Mouse (Mus musculus) thymus, adult 2 months (tissue): Measurements from ENCODE around the gene Syt3. TPM values are rescaled to one million over a fixed set of nuclear protein-coding genes. Genes with fewer than 3 reads are reported as not detected.

Experiments used
- DNase-seq: peaks from one replicate; pipeline ENCODE4 v3.0.0; 2021
- H3K27ac ChIP-seq: fragments of 200-500 bp; 2 replicates; pipeline ENCODE4 v1.5.1; 2012; ENCODE audit warnings: low read length, control low read depth; ENCODE audit not compliant: control insufficient read depth, insufficient read depth
- H3K27me3 ChIP-seq: fragments of 200-500 bp; 2 replicates; pipeline ENCODE4 v1.6.1; 2012; ENCODE audit warnings: mild to moderate bottlenecking, low read length, moderate library complexity, mixed read lengths; ENCODE audit not compliant: control insufficient read depth, insufficient read depth
- H3K36me3 ChIP-seq: fragments of 200-500 bp; 2 replicates; pipeline ENCODE4 v1.6.1; 2012; ENCODE audit warnings: mild to moderate bottlenecking, low read length, moderate library complexity; ENCODE audit not compliant: control insufficient read depth, insufficient read depth
- H3K4me1 ChIP-seq: fragments of 200-500 bp; replicated peaks from 2 replicates; pipeline ENCODE4 v1.6.1; 2012; ENCODE audit warnings: low read length; ENCODE audit not compliant: control insufficient read depth, insufficient read depth
- H3K4me3 ChIP-seq: fragments of 200-500 bp; 2 replicates; pipeline ENCODE4 v1.5.1; 2012; ENCODE audit warnings: mild to moderate bottlenecking, low read length, control low read depth, moderate library complexity; ENCODE audit not compliant: control insufficient read depth, insufficient read depth
- CTCF ChIP-seq: fragments of 200-500 bp; IDR thresholded peaks from 2 replicates; pipeline ENCODE4 v1.5.1; 2012; ENCODE audit warnings: mild to moderate bottlenecking, control low read depth, low read length, moderate library complexity, borderline replicate concordance; ENCODE audit not compliant: control insufficient read depth, poor library complexity, insufficient read depth; ENCODE audit errors: extremely low read depth
- POLR2A ChIP-seq: fragments of 200-500 bp; IDR thresholded peaks from 2 replicates; pipeline ENCODE4 v1.6.1; 2012; ENCODE audit warnings: mild to moderate bottlenecking, low read length, control low read depth, moderate library complexity; ENCODE audit not compliant: control insufficient read depth, poor library complexity, insufficient read depth; ENCODE audit errors: extremely low read depth
- WGBS: fragments of 180-500 bp; shearing (Covaris S2); methylation state at CpG from one replicate; pipeline ENCODE4 v1.1.7; 2018; 5-methylcytosine and 5-hydroxymethylcytosine counted together
- polyA plus RNA-seq: library from polyadenylated mRNA; depleted of rRNA; stranded (reverse); fragments of >200 nt; gene quantifications from 2 replicates; pipeline ENCODE4 v1.2.3, GENCODE M21; 2012; rRNA removed

Syt3 gene
- polyA plus RNA-seq: 2.5 and 2.7 TPM in 2 replicates

DNA sequence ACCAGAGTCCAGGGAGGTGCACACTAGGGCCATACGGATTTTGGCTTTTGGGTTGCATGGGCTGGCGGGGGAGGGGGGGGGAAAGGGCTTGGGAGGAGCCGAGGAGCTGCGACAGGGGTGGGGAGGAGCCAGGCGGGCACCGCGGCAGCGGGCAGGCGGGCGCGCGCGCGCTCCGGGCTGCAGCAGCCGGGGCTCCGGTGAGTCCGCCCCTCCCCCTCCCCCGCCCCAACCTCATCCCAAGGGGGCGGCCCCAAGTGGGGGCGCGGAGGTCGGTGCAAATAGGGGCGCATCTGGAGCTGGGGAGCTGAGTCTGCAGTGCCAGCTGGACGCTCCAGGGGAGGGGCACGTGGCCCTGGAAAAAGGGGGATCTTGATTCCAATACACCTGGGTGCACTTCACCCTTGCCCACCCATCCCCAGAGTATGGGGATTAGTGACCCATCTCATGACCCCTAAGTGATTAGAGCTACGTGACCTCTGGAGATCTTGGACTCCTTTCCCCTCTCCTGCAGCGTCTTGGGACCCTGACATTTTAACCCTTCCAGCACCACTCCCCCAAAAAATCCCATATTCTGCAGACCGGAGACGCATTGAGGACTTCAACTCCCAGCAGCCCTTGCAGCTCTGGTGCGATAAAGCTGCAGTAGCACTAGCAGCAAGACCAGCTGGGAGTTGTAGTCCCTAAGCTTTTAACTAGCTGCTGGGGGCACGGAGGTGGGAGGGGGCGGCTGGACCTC is at the start of gene Syt3:
Syt3 (plus strand) TSS at position 123 of the 736 bp plus-strand sequence.
- peak; percentile 60 for DNase-seq
- H3K4me3 ChIP-seq: peak within 1 kb of the TSS; percentile 44
- TF ChIP-seq CTCF: no peak
- no peak for TF ChIP-seq POLR2A
- no peaks in the 10 kb centered on the region for H3K36me3 ChIP-seq
- H3K4me1 ChIP-seq: peaks cover 15% of the 10 kb centered on the region
- peak within 1 kb of the TSS; percentile 76 for H3K27ac ChIP-seq
- whole genome bisulfite sequencing: under 1% methylated on average over 32 of the region's 33 CpGs
- no peaks in the 10 kb centered on the region; the same call in 1 of the 2 replicates for H3K27me3 ChIP-seq

DNA sequence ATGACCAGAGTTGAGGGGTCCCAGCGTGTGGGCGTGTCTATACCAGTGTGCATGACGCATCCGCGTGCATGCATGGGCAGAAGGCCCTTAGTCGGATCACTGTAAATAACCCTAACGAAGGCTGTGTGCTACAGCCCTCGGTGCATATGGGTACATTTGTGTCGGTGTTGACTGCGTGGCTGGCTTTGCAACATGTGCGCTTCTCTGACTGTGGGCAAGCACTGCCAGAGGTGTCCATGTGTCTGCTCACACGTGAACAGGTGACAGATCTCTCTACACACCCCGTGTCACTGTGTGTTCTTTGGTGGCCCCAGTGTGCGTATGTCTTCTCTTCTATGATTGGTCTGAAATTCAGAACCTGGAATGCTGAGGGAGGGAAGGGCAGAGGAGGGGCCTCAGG is 49.8 kb upstream of the Syt3 start:
- WGBS: 66% methylated on average over 14 of the region's 14 CpGs
- Histone ChIP-seq H3K36me3 (no peaks in the 10 kb centered on the region), H3K27ac (no peak overlapping the region), H3K4me1 (no peaks in the 10 kb centered on the region), H3K4me3 (no peak overlapping the region), H3K27me3 (no peaks in the 10 kb centered on the region; the same call in 1 of the 2 replicates)
- DNase-seq: no peak
- no peak for TF ChIP-seq POLR2A
- no peak for TF ChIP-seq CTCF

DNA sequence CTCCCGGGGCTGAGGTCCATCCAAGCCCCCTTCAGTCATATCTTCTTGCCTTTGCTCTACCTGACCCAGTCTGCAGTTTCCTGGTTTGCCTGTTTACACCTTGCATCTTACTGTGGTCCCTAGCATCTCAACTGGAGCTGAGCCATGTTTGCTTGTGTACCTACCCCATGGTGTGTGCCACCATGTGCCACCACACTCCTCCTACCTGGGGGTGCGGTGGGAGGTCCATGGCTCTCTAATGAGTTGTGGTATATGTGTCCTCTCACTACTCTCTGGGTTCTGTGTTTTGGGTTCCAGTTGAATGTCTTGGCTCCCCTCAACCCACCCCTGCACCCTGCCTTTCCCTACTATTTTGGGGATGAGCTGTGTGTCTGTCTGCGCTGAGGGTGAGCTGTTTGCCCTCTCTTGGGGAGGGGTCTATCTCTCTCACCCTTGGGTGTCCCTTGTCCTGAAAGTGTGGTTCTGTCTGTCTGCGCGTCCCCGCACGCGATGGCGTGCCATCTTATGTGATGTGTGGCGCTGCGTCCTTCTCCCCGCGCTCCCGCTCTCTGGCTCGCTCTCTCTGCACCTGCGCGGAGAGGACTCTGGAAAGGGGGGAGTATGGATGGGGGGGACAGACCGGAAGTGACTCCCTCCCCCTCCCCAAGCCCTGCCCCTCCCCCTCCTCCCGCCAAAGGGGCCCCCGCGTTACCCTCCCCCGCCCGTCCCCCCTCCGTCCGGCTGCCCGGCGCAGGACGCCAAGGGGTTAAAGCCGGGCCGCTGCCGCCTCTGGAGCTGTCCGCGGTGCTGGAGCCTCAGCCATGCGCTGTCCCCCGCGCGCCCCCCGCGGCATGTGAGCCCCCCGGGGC is 48.6 kb upstream of the Syt3 start:
- H3K36me3 ChIP-seq: no peaks in the 10 kb centered on the region
- H3K27me3 ChIP-seq: no peaks in the 10 kb centered on the region; the same call in 1 of the 2 replicates
- no peak overlapping the region for H3K27ac ChIP-seq
- TF ChIP-seq POLR2A: no peak
- TF ChIP-seq CTCF: no peak
- WGBS: 8% methylated on average over 38 of the region's 40 CpGs
- DNase-seq: no peak
- H3K4me1 ChIP-seq: no peaks in the 10 kb centered on the region
- no peak overlapping the region for H3K4me3 ChIP-seq

DNA sequence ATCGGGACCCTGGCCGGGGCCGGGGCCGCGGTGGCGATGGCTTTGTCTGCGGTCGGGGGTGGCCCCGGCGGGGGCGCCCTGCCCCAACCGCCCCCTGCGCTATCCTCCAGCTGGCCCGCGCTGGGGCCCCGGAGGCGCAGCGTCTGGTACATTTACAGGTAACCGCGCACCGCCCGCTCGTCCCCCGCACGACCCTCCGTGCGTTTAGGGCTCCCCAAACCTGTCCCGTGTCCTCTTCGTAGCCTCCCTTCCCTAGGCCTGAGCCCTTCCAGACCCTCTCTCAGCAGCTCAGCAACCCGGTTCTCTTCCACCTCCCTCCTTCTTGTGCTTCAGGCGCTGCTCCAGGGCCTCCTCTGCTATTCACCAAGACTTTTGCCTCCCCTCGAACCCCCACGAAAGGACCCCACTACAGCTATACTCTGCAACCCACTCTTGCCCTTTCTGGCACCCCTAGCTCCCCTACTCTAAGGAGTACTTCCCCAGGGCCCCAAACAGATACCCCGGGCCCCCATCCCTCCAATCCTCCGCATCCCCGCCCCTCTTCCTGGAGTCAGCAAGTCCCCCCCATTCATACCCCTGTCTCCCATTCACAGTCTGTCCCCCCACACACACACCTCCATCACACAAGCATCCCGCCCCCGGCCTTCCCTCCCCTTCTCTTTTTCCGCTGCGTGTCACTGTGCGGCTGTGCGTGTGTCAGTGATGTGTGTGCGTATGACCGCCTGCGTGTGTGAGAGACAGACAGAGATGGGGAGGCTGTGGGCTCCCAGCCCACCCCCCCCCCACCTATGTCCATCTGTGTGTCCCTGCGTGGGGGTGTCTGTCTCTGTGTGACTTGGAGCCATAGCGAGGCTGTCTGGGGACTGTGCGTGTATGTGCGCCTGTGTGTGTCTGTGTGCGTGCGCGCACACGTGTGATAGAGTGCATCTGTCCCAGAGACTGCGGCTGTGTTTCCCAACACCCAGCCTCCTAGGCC is 47.6 kb upstream of the Syt3 start:
- Histone ChIP-seq H3K4me3 (no peak overlapping the region), H3K4me1 (no peaks in the 10 kb centered on the region), H3K36me3 (no peaks in the 10 kb centered on the region), H3K27me3 (no peaks in the 10 kb centered on the region; the same call in 1 of the 2 replicates), H3K27ac (no peak overlapping the region)
- no peak for TF ChIP-seq CTCF
- TF ChIP-seq POLR2A: no peak
- DNase-seq: no peak
- WGBS: 8% methylated on average over 48 of the region's 54 CpGs

DNA sequence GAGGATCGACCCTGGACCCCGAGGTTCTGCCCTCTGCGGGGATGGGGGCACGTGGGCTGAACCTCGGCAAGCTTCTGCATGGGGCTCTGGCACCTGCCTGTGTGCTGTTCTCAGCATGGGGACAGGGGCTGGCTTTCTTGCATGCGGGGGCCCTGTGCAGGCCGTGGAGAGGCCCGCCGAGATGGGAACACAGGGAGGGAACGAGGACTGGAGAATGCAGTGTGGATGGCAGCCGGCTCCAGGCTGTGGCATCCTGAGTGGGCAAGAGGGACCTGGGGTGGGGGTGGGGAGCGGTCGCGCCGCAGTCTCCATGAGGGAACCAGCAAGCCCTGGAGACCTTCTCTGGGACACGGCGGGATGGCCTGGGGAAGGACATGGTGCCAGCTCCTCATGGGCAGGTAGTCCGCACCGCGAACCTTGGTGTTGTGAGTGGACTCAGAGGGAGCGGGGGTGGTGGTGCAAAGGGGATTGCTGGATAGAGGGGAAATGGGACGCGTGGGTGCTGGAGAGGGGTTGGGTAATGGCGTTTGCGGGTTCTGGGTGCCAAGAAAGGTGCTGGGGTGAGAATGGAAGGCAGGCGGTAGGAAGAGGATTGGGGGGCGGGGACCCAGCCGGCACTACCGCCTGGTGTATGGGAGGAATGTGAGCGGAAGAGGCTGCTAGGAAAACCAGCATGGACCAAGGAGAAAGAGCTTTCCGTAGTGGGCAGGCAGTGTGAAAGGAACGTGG is 46.6 kb upstream of the Syt3 start:
- H3K4me3 ChIP-seq: no peak overlapping the region
- no peaks in the 10 kb centered on the region; the same call in 1 of the 2 replicates for H3K27me3 ChIP-seq
- DNase-seq: no peak
- TF ChIP-seq POLR2A (no peak), CTCF (no peak)
- H3K27ac ChIP-seq: no peak overlapping the region
- 12% methylated on average over 32 of the region's 32 CpGs for WGBS
- H3K4me1 ChIP-seq: no peaks in the 10 kb centered on the region
- H3K36me3 ChIP-seq: no peaks in the 10 kb centered on the region
